Mouse (Mus musculus): ENCODE measurements around the gene Taf1d.
"Not testable (repeated sequence)": the region's sequence is repeated elsewhere in the genome, so short reads cannot be mapped to it uniquely, and the experiment has no call there.

Taf1d gene

DNA sequence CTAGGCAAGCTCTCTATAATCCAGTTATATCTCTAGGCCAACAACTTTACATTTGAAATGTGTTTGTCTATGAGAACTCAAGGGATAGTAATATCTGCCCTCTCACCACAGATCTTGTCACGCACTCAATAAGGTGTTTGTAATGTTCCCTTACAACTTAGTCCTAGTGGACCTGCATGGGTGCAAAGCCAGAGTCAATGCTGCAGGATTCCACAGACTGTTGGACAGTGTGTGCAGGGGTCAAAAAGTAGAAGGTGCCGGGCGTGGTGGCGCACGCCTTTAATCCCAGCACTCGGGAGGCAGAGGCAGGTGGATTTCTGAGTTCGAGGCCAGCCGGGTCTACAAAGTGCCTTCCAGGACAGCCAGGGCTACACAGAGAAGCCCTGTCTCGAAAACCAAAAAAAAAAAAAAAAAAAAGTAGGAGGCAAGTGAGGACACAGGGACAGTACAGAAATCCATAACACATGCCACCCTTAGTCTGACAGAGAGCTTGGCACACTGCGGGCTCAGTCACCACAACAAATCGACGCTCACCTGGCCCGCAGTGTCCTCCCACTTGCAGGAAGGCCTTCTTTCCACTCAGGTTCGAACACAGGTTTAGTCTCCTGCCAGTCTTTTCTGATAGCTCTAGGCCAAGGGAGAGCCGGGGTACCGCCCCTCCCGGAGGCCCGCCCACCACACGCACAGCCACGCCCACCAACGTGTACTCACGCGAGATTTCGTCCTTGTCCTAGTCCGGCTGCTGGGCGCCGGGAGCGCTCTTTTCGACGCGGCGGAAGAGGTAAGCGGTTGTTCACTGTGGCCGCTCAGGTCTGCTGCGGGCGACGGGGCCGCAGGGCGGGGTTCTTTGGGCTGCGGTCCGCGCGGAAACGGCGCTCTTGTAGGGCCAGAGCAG, at the start of gene Taf1d:
Gene Taf1d, plus strand, starts transcription at position 712 of the 895 bp plus-strand sequence.
- peak; percentile 97 for DNase-seq (ENCODE audit: low spot score)

DNA sequence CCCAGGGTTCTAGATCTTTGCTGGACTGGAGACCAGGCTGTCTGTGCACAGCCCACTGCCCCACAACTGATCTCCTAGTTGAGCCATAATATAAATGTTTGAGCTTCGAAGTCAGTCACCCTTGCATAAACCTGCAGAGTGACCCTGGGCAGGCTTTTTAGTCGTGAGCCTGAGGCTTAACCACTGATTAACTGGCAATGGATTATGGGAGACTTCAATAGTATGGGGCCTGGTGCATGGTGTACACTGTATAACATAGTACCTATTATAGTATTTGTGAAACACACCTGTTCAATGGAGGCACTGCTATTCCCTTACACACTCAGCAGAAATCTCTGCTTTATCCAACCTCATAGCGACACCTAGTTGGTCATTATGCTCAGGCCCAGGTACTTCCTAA, 49.8 kb upstream of the Taf1d start:
- no peak for DNase-seq (ENCODE audit: low spot score)

DNA sequence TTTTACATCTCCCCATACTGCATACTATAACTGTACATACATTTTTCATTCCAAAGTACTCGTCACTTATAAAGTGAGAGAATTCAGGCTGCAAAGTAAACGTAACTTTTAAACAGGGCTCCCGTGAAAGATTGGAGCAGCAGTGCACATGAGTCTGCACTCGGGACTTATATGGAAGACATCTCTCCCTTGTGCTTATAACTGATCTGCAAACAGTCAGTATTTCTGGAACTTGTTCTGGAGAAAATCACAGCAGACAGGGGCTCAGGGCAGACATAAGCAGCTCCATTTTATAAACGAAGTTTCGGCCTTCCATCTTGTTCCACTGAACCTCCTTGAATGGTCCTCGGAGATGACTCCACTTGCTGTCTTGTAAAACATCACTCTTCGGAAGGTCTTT, 44.0 kb upstream of the Taf1d start:
- no peak for DNase-seq (ENCODE audit: low spot score)

- no peak for DNase-seq (ENCODE audit: low spot score)
These were observed 42.5 kb upstream of the Taf1d start for GRCm38 (mm10) chr9:15263487-15263886.

- DNase-seq (ENCODE audit: low spot score): no peak
These were observed 32.0 kb upstream of the Taf1d start for GRCm38 (mm10) chr9:15273981-15274380.

GRCm38 (mm10) chr9:15276855-15277254, 29.2 kb upstream of the Taf1d start:
- no peak for DNase-seq (ENCODE audit: low spot score)

DNA sequence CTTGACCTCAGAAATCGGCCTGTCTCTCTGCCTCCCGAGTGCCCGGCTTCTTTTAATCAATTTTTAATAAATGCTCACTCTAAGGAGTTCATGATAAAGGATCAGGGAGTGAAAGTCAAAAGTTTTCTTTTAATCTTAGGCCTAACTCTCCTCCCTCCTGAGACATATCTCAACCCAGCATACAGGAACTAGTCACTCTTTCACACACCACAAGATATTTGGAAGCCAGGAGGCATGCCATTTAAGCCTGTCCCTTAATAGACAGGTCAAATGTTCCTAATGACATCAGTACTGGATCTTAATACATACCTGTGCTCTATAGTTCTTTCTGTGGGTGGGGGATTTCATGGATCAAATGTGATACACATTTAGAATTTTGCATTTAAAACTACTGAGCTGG, 27.7 kb upstream of the Taf1d start:
- DNase-seq (ENCODE audit: low spot score): no peak

DNA sequence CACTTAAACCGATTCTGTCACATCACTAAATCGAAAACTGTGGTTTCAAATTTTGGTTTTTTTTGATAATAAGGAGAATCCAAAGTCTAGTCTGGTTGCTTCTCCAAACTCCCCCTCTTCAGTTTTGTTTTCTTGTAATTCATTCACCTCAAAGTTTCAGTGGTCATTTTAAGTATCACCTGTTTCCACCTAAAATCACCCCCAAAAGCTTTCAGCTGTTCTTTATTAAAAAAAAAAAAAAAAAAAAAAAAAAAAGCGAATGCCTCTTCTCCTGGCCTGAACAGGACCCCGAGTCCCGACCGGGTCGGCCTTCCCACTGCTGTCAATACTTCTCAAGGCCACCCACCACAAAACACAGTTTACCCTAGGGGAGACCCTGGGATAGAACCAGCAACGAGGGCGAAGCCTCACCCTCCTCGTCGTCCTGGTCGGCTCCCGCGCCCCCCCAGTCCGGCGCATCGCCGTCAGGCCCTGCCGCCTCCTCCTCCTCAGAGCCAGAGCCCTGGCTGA, 26.8 kb upstream of the Taf1d start:
- DNase-seq (ENCODE audit: low spot score): no peak

GRCm38 (mm10) chr9:15279649-15280490, 26.1 kb upstream of the Taf1d start, which contains the start of gene Med17:
TSS of gene Med17 (minus strand) at chr9:15279931.
- DNase-seq (ENCODE audit: low spot score): peak; percentile 93

- DNase-seq (ENCODE audit: low spot score): no peak
These were observed 25.5 kb upstream of the Taf1d start for GRCm38 (mm10) chr9:15280491-15280879.

GRCm38 (mm10) chr9:15285443-15285842, 20.6 kb upstream of the Taf1d start:
- DNase-seq (ENCODE audit: low spot score): no peak

GRCm38 (mm10) chr9:15287846-15288245, 18.2 kb upstream of the Taf1d start:
- DNase-seq (ENCODE audit: low spot score): no peak

DNA sequence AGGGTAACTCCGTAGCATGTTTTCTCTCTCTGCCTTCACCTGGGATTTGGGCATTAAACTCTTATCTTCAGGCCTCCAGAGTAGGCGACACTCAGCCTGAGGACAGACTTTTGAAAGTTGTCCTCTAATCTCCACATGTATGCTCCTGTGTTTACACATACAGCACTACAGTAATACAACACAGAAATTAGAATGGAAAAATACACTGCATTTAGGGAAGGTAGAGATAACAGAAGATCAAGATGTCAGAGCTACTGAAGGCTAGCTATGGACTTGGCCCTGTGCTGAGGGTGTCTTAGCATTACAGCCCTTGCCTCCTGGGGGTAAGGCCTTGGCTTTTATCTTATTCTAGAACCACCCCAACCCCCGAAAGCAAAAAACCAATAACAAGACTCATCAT, 17.6 kb upstream of the Taf1d start:
- no peak for DNase-seq (ENCODE audit: low spot score)

GRCm38 (mm10) chr9:15289251-15289650, 16.8 kb upstream of the Taf1d start:
- no peak for DNase-seq (ENCODE audit: low spot score)

DNA sequence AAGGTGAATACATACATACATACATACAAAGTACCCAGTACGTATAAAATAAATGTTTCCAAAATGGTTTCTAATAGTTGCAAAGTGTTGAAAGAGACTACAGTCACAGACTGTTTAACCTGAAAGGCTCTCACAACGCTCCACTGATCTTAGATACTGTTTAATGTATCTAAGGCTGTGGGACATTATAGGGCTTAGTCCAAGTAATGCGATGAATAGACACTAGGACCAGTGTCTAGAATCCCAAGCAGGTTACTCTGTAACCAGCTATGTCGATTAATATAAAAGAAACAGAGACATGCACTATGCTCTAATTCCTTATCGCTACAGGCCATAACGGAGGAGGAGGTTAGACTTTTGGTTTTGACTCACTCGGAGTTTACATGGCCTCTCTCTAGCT, 8.9 kb upstream of the Taf1d start:
- no peak for DNase-seq (ENCODE audit: low spot score)

DNA sequence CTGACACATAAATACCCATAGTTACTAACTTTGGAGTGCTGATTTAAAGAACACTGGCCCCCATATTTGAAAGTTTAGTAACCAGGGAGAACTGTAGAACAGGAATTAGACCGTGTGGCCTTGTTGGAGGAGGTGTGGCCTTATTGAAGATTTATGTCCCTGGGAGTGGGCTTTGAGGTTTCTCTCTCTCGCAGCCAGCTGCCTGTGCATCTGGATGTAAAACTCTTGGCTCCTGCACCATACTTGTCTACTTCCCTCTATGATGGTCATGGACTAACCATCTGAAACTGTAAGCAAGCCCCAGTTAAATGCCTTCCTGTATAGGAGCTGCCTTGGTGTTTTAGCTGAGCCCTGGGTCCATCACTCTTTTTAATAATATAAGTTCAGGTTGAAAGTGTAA, 7.6 kb upstream of the Taf1d start:
- DNase-seq (ENCODE audit: low spot score): no peak

DNA sequence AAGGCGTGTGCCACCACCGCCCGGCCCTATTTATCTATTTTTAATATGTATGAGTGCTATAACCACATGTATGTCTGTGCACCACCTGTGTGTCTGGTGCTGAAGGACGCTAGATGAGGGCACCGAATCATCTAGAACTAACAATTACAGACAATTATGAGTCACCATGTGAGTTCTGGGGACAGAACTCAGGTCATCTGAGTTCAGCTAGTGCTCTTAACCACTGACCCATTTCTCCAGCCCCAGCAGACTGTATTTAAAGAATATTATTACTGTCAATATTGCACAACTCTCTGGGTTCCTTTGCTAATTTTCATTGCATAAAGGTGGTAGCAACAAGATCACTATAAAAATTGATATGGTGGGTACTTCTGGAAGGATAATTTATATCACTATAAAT, 6.0 kb upstream of the Taf1d start:
- DNase-seq (ENCODE audit: low spot score): no peak

- DNase-seq (ENCODE audit: low spot score): peak; percentile 32
These were observed 4.6 kb upstream of the Taf1d start for GRCm38 (mm10) chr9:15301399-15301798.

- DNase-seq (ENCODE audit: low spot score): not testable (repeated sequence)
These were observed 4.0 kb upstream of the Taf1d start for GRCm38 (mm10) chr9:15302006-15302405.

DNA sequence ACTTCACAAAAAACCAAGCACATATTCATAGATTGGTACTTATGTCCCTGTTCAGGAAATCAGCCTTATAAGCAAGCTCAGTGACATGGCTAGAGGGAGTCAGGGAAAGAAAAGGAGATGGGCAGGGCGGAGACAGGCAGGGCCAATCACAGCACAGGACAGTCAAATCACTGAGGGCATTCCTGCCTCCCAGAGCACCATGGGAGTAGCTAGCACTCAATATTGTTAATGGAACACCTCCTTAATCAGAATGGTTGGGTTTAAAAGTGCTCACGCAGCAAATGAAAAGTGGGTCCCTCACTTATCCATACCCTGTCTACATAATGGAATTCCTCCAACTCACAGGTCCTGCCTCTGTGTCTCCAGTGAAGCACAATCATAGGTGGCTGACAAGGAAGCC, 3.1 kb upstream of the Taf1d start:
- DNase-seq (ENCODE audit: low spot score): no peak

- no peak for DNase-seq (ENCODE audit: low spot score)
These were observed 545 bp downstream of the Taf1d start, which contains the start of gene 4931406C07Rik for GRCm38 (mm10) chr9:15306398-15307119. TSS of gene 4931406C07Rik (minus strand) at chr9:15306448.

GRCm38 (mm10) chr9:15307257-15307656, 1.2 kb downstream of the Taf1d start:
- DNase-seq (ENCODE audit: low spot score): no peak
